ENCODE assay signal across 10 mouse cellular contexts in genomic region chr2:173183836-173184460, GRCm38 (mm10). TPM values are rescaled to one million over a fixed set of nuclear protein-coding genes. Genes with fewer than 3 reads are reported as not detected.
DNase-seq lines count a peak whose midpoint lies in the region; ATAC-seq and TF ChIP-seq lines count a peak whose summit lies in the region.
"Had no signal": no experiment of that assay in that cellular context is flagged by ENCODE, and none has a peak within 500 bp of the region (broad histone marks: within the 10 kb centered on the region; RNA-seq: fewer than 3 reads in every experiment).

No protein-coding gene starts in this region.

- peak; percentile 68 for DNase-seq in liver
- DNase-seq in adrenal gland, postnatal 10 days = peak; percentile 83
- peak; percentile 71 for DNase-seq in forebrain, embryonic 14.5 days (ENCODE audit: low spot score)
- no peak for DNase-seq in liver, embryonic 14.5 days (ENCODE audit: low read depth in 3 of 3, low spot score in 3 of 3)
- peak; percentile 81 for DNase-seq in urinary bladder, postnatal 25 days (ENCODE audit: low spot score)

- ATAC-seq in liver, embryonic 12.5 days = no peak
- peak; percentile 27 for ATAC-seq in forebrain, embryonic 14.5 days
- ATAC-seq in intestine, embryonic 15.5 days = peak; percentile 22; the same call in 1 of the 2 replicates
- ATAC-seq in liver, embryonic 14.5 days (ENCODE audit: insufficient read depth) = no peak
- ATAC-seq in neural tube, embryonic 15.5 days (ENCODE audit: low FRiP score) = 0 out of 2 replicates have a peak, but pooled peaks have one; percentile 18

- H3K4me2 ChIP-seq in liver, embryonic 12.5 days = no peak overlapping the region
- no peak overlapping the region for H3K4me2 ChIP-seq in forebrain, embryonic 14.5 days (ENCODE audit: low read length)
- H3K4me2 ChIP-seq in intestine, embryonic 15.5 days (replicated peaks) = no peak overlapping the region
- no peak overlapping the region for H3K4me2 ChIP-seq in liver, embryonic 14.5 days (ENCODE audit: low read depth)
- H3K4me2 ChIP-seq in neural tube, embryonic 15.5 days = no peak overlapping the region
- H3K4me2 ChIP-seq: embryonic facial prominence, embryonic 12.5 days; limb, embryonic 13.5 days had no signal

- no peak overlapping the region for H3K9ac ChIP-seq in liver, embryonic 12.5 days
- H3K9ac ChIP-seq in forebrain, embryonic 14.5 days (ENCODE audit: low read length) = no peak overlapping the region
- H3K9ac ChIP-seq in intestine, embryonic 15.5 days = no peak overlapping the region
- no peak overlapping the region for H3K9ac ChIP-seq in liver, embryonic 14.5 days (replicated peaks)
- no peak overlapping the region for H3K9ac ChIP-seq in neural tube, embryonic 15.5 days (replicated peaks)
- H3K9ac ChIP-seq: embryonic facial prominence, embryonic 12.5 days; limb, embryonic 13.5 days had no signal

- WGBS in liver, embryonic 12.5 days (ENCODE audit: insufficient replicate concordance) = 6% methylated on average over 8 of the region's 8 CpGs
- 9% methylated on average over 8 of the region's 8 CpGs for WGBS in forebrain, embryonic 14.5 days
- WGBS in intestine, embryonic 15.5 days = 8% methylated on average over 8 of the region's 8 CpGs
- 5% methylated on average over 8 of the region's 8 CpGs for WGBS in liver, embryonic 14.5 days (ENCODE audit: insufficient replicate concordance)
- 11% methylated on average over 8 of the region's 8 CpGs for WGBS in neural tube, embryonic 15.5 days

- TF ChIP-seq EP300 in liver, embryonic 14.5 days (IDR thresholded peaks at IDR 0.05; ENCODE audit: low read depth) = no peak

- H3K4me3 ChIP-seq in liver, embryonic 12.5 days = no peak overlapping the region
- H3K4me3 ChIP-seq in forebrain, embryonic 14.5 days (ENCODE audit: low read depth, low read length) = no peak overlapping the region
- H3K4me3 ChIP-seq in intestine, embryonic 15.5 days (replicated peaks) = no peak overlapping the region
- H3K4me3 ChIP-seq in liver, embryonic 14.5 days (ENCODE audit: insufficient read depth in 1 of 2, low read depth in 2 of 2, low read length in 2 of 2) = no peak overlapping the region
- H3K4me3 ChIP-seq in neural tube, embryonic 15.5 days (replicated peaks) = no peak overlapping the region
- H3K4me3 ChIP-seq: embryonic facial prominence, embryonic 12.5 days; limb, embryonic 13.5 days had no signal

- no peaks in the 10 kb centered on the region for H3K4me1 ChIP-seq in liver, embryonic 12.5 days
- no peaks in the 10 kb centered on the region for H3K4me1 ChIP-seq in forebrain, embryonic 14.5 days (ENCODE audit: control insufficient read depth, insufficient read depth, low read length)
- peaks cover 13% of the 10 kb centered on the region for H3K4me1 ChIP-seq in intestine, embryonic 15.5 days (replicated peaks)
- H3K4me1 ChIP-seq in liver, embryonic 14.5 days (replicated peaks; ENCODE audit: control insufficient read depth in 2 of 2, insufficient read depth in 2 of 2, low read length in 1 of 2) = no peaks in the 10 kb centered on the region
- H3K4me1 ChIP-seq in neural tube, embryonic 15.5 days = 0 out of 2 replicates have a peak, but pooled peaks cover 3% of the 10 kb centered on the region
- H3K4me1 ChIP-seq: embryonic facial prominence, embryonic 12.5 days had no signal

- no peaks in the 10 kb centered on the region for H3K9me3 ChIP-seq in liver, embryonic 12.5 days (replicated peaks)
- no peaks in the 10 kb centered on the region for H3K9me3 ChIP-seq in forebrain, embryonic 14.5 days (replicated peaks; ENCODE audit: control insufficient read depth, low read length)
- H3K9me3 ChIP-seq in intestine, embryonic 15.5 days = no peaks in the 10 kb centered on the region
- H3K9me3 ChIP-seq in liver, embryonic 14.5 days (ENCODE audit: control insufficient read depth, low read length) = no peaks in the 10 kb centered on the region
- no peaks in the 10 kb centered on the region for H3K9me3 ChIP-seq in neural tube, embryonic 15.5 days (replicated peaks)
- H3K9me3 ChIP-seq: embryonic facial prominence, embryonic 12.5 days; limb, embryonic 13.5 days had no signal

- TF ChIP-seq CTCF in liver, embryonic 14.5 days (IDR thresholded peaks at IDR 0.05; ENCODE audit: low read depth) = peak; percentile 80

- H3K27me3 ChIP-seq in liver, embryonic 12.5 days (replicated peaks) = peaks cover 55% of the 10 kb centered on the region
- no peaks in the 10 kb centered on the region for H3K27me3 ChIP-seq in forebrain, embryonic 14.5 days (replicated peaks; ENCODE audit: control insufficient read depth, insufficient read depth, low read length)
- H3K27me3 ChIP-seq in intestine, embryonic 15.5 days (replicated peaks) = peaks cover 5% of the 10 kb centered on the region; the same call in 1 of the 2 replicates
- H3K27me3 ChIP-seq in liver, embryonic 14.5 days (ENCODE audit: control insufficient read depth, insufficient read depth, low read length) = no peaks in the 10 kb centered on the region; the same call in 1 of the 2 replicates
- peaks cover 31% of the 10 kb centered on the region for H3K27me3 ChIP-seq in neural tube, embryonic 15.5 days (replicated peaks)

- H3K27ac ChIP-seq in liver, embryonic 12.5 days = no peak overlapping the region
- no peak overlapping the region for H3K27ac ChIP-seq in forebrain, embryonic 14.5 days (ENCODE audit: low read depth, low read length)
- no peak overlapping the region for H3K27ac ChIP-seq in intestine, embryonic 15.5 days
- H3K27ac ChIP-seq in liver, embryonic 14.5 days = no peak overlapping the region
- no peak overlapping the region for H3K27ac ChIP-seq in neural tube, embryonic 15.5 days (replicated peaks)
- H3K27ac ChIP-seq: embryonic facial prominence, embryonic 12.5 days; limb, embryonic 13.5 days had no signal

- no peaks in the 10 kb centered on the region for H3K36me3 ChIP-seq in liver, embryonic 12.5 days
- no peaks in the 10 kb centered on the region for H3K36me3 ChIP-seq in forebrain, embryonic 14.5 days (ENCODE audit: control insufficient read depth, insufficient read depth, low read length)
- no peaks in the 10 kb centered on the region for H3K36me3 ChIP-seq in intestine, embryonic 15.5 days
- no peaks in the 10 kb centered on the region for H3K36me3 ChIP-seq in liver, embryonic 14.5 days (replicated peaks; ENCODE audit: control insufficient read depth, insufficient read depth, low read depth)
- H3K36me3 ChIP-seq in neural tube, embryonic 15.5 days = no peaks in the 10 kb centered on the region
- H3K36me3 ChIP-seq: embryonic facial prominence, embryonic 12.5 days; limb, embryonic 13.5 days had no signal

RNA-seq across cellular contexts. Expression of gene Pck1, which starts 31.1 kb away (rescaled TPM):
- 0.07 and 0.20 TPM in 2 replicates for polyA plus RNA-seq in liver, embryonic 12.5 days (2016; fragmentation: Nextera tagmentation; extraction: Ambion mirVana)
- 1,000 to 10,000 TPM in 1 of 2 experiments, 100 to 1,000 TPM in 1; 954 to 1,859 TPM for total RNA-seq in adrenal gland, postnatal 10 days (2021)
- not detected in 2 replicates for polyA plus RNA-seq in forebrain, embryonic 14.5 days (2014; fragmentation: Nextera tagmentation; extraction: Ambion mirVana)
- 7.0 and 8.4 TPM in 2 replicates for polyA plus RNA-seq in intestine, embryonic 15.5 days (2015; fragmentation: Nextera tagmentation; extraction: Ambion mirVana)
- polyA plus RNA-seq in liver, embryonic 14.5 days (2012; rRNA removed) = 0.15 and 0.16 TPM in 2 replicates
- polyA plus RNA-seq in liver, embryonic 14.5 days (2014; fragmentation: Nextera tagmentation; extraction: Ambion mirVana) = 0.13 and 0.18 TPM in 2 replicates
- 0.34 TPM in 1 of 2 replicates, not detected in the other for polyA plus RNA-seq in neural tube, embryonic 15.5 days (2015; fragmentation: Nextera tagmentation; extraction: Ambion mirVana)
- polyA plus RNA-seq: embryonic facial prominence, embryonic 12.5 days; limb, embryonic 13.5 days had no signal

RNA-seq across cellular contexts. Expression of gene Zbp1, which starts 34.8 kb away (rescaled TPM):
- 0.21 and 0.36 TPM in 2 replicates for polyA plus RNA-seq in liver, embryonic 12.5 days (2016; fragmentation: Nextera tagmentation; extraction: Ambion mirVana)
- 1 to 10 TPM in 1 of 2 experiments, under 1 TPM in 1; 0.90 to 2.3 TPM for total RNA-seq in adrenal gland, postnatal 10 days (2021)
- not detected in 2 replicates for polyA plus RNA-seq in forebrain, embryonic 14.5 days (2014; fragmentation: Nextera tagmentation; extraction: Ambion mirVana)
- polyA plus RNA-seq in intestine, embryonic 15.5 days (2015; fragmentation: Nextera tagmentation; extraction: Ambion mirVana) = 0.55 and 0.95 TPM in 2 replicates
- 0.21 and 0.64 TPM in 2 replicates for polyA plus RNA-seq in liver, embryonic 14.5 days (2012; rRNA removed)
- polyA plus RNA-seq in liver, embryonic 14.5 days (2014; fragmentation: Nextera tagmentation; extraction: Ambion mirVana) = 0.83 and 1.0 TPM in 2 replicates
- polyA plus RNA-seq in neural tube, embryonic 15.5 days (2015; fragmentation: Nextera tagmentation; extraction: Ambion mirVana) = 0.08 and 3.6 TPM in 2 replicates
- polyA plus RNA-seq: embryonic facial prominence, embryonic 12.5 days had no signal

Comparison
In these comparisons a context has a peak if more than half of its experiments do, and no peak if none do; other contexts are left out.
1. DNase-seq: peak in liver (single experiment), adrenal gland, postnatal 10 days (single experiment), forebrain, embryonic 14.5 days (single experiment) and urinary bladder, postnatal 25 days (single experiment); none in liver, embryonic 14.5 days (0 of 3).
2. ATAC-seq: peak in forebrain, embryonic 14.5 days (single experiment), intestine, embryonic 15.5 days (single experiment) and neural tube, embryonic 15.5 days (single experiment); none in liver, embryonic 12.5 days (single experiment) and liver, embryonic 14.5 days (single experiment).